In genomic region chr12:25163541-25163940, GRCm38 (mm10) we compare ENCODE assay signal across 9 mouse cellular contexts.
DNase-seq lines count a peak whose midpoint lies in the region; ATAC-seq lines count a peak whose summit lies in the region.
"Had no signal": no experiment of that assay in that cellular context is flagged by ENCODE, and none has a peak within 500 bp of the region (broad histone marks: within the 10 kb centered on the region; RNA-seq: fewer than 3 reads in every experiment).

No protein-coding gene starts in this region.

- no peaks in the 10 kb centered on the region for H3K9me3 ChIP-seq in heart, embryonic 11.5 days (replicated peaks; ENCODE audit: control insufficient read depth, low read length)
- no peaks in the 10 kb centered on the region for H3K9me3 ChIP-seq in heart, embryonic 16.5 days (replicated peaks; ENCODE audit: control insufficient read depth, low read length)
- H3K9me3 ChIP-seq in lung, embryonic 16.5 days (ENCODE audit: control insufficient read depth, low read length) = no peaks in the 10 kb centered on the region
- H3K9me3 ChIP-seq in neural tube, embryonic 15.5 days (replicated peaks) = no peaks in the 10 kb centered on the region

- no peaks in the 10 kb centered on the region for H3K36me3 ChIP-seq in heart, embryonic 11.5 days (ENCODE audit: control insufficient read depth, insufficient read depth, low read length)
- no peaks in the 10 kb centered on the region for H3K36me3 ChIP-seq in heart, embryonic 16.5 days (ENCODE audit: control insufficient read depth, insufficient read depth)
- H3K36me3 ChIP-seq in lung, embryonic 16.5 days (ENCODE audit: control insufficient read depth, insufficient read depth, low read length) = no peaks in the 10 kb centered on the region
- H3K36me3 ChIP-seq in neural tube, embryonic 15.5 days = no peaks in the 10 kb centered on the region

- no peak overlapping the region for H3K27ac ChIP-seq in heart, embryonic 11.5 days (ENCODE audit: low read depth, low read length)
- no peak overlapping the region for H3K27ac ChIP-seq in heart, embryonic 16.5 days (ENCODE audit: low read length)
- H3K27ac ChIP-seq in lung, embryonic 16.5 days (ENCODE audit: low read length) = no peak overlapping the region
- no peak overlapping the region for H3K27ac ChIP-seq in neural tube, embryonic 15.5 days (replicated peaks)
- H3K27ac ChIP-seq: liver, embryonic 14.5 days had no signal

- 34% methylated on average over 6 of the region's 6 CpGs for WGBS in heart, embryonic 11.5 days (ENCODE audit: insufficient replicate concordance)
- WGBS in heart, embryonic 16.5 days = 21% methylated on average over 6 of the region's 6 CpGs
- WGBS in lung, embryonic 16.5 days = 16% methylated on average over 6 of the region's 6 CpGs
- WGBS in neural tube, embryonic 15.5 days = 20% methylated on average over 6 of the region's 6 CpGs

- ATAC-seq in heart, embryonic 11.5 days (replicated peaks; ENCODE audit: insufficient number of reproducible peaks, low FRiP score, low TSS enrichment) = no peak
- ATAC-seq in heart, embryonic 16.5 days (replicated peaks; ENCODE audit: extremely low read depth, insufficient read depth, low FRiP score) = peak; percentile 37; the same call in 1 of the 2 replicates
- no peak; the same call in 1 of the 2 replicates for ATAC-seq in lung, embryonic 16.5 days (ENCODE audit: low read depth)
- ATAC-seq in neural tube, embryonic 15.5 days (ENCODE audit: low FRiP score) = no peak

- no peak overlapping the region for H3K4me3 ChIP-seq in heart, embryonic 11.5 days (ENCODE audit: low read depth, low read length)
- no peak overlapping the region for H3K4me3 ChIP-seq in heart, embryonic 16.5 days (ENCODE audit: low read length)
- H3K4me3 ChIP-seq in lung, embryonic 16.5 days (ENCODE audit: low read length) = no peak overlapping the region
- no peak overlapping the region for H3K4me3 ChIP-seq in neural tube, embryonic 15.5 days (replicated peaks)

- peak; percentile 44 to 47 for DNase-seq in heart, adult 18-20 months
- DNase-seq in adrenal gland, adult 8-10 months = peak; percentile 93
- no peak for DNase-seq in right cerebral cortex, postnatal 36 days (ENCODE audit: low spot score in 2 of 2)
- no peak for DNase-seq in spleen, adult 18-20 months

- H3K4me1 ChIP-seq in heart, embryonic 11.5 days (ENCODE audit: control insufficient read depth, insufficient read depth, low read length) = peaks cover 15% of the 10 kb centered on the region
- H3K4me1 ChIP-seq in heart, embryonic 16.5 days (ENCODE audit: control insufficient read depth, insufficient read depth, low read length) = peaks cover 25% of the 10 kb centered on the region
- H3K4me1 ChIP-seq in lung, embryonic 16.5 days (replicated peaks; ENCODE audit: control insufficient read depth, insufficient read depth, low read length) = peaks cover 16% of the 10 kb centered on the region
- H3K4me1 ChIP-seq in neural tube, embryonic 15.5 days = peaks cover 19% of the 10 kb centered on the region

- no peaks in the 10 kb centered on the region for H3K27me3 ChIP-seq in heart, embryonic 11.5 days (ENCODE audit: control insufficient read depth, insufficient read depth, low read length)
- H3K27me3 ChIP-seq in heart, embryonic 16.5 days (ENCODE audit: control insufficient read depth, insufficient read depth, low read length) = no peaks in the 10 kb centered on the region
- no peaks in the 10 kb centered on the region for H3K27me3 ChIP-seq in lung, embryonic 16.5 days (ENCODE audit: control insufficient read depth, insufficient read depth, low read depth, low read length)
- no peaks in the 10 kb centered on the region for H3K27me3 ChIP-seq in neural tube, embryonic 15.5 days (replicated peaks)

- H3K4me2 ChIP-seq in heart, embryonic 11.5 days = no peak overlapping the region
- H3K4me2 ChIP-seq in heart, embryonic 16.5 days (ENCODE audit: low read depth, low read length) = no peak overlapping the region
- no peak overlapping the region for H3K4me2 ChIP-seq in lung, embryonic 16.5 days (ENCODE audit: low read depth, low read length)
- no peak overlapping the region for H3K4me2 ChIP-seq in neural tube, embryonic 15.5 days

- H3K9ac ChIP-seq in heart, embryonic 11.5 days (ENCODE audit: low read depth, low read length) = no peak overlapping the region
- H3K9ac ChIP-seq in heart, embryonic 16.5 days (ENCODE audit: low read length) = no peak overlapping the region
- H3K9ac ChIP-seq in lung, embryonic 16.5 days (ENCODE audit: low read length) = peak overlapping the region; percentile 8; the same call in 1 of the 2 replicates
- no peak overlapping the region for H3K9ac ChIP-seq in neural tube, embryonic 15.5 days (replicated peaks)
- H3K9ac ChIP-seq: liver, embryonic 14.5 days had no signal

Comparison
In these comparisons a context has a peak if more than half of its experiments do, and no peak if none do; other contexts are left out.
1. DNase-seq: peak in heart, adult 18-20 months (2 of 2) and adrenal gland, adult 8-10 months (single experiment); none in right cerebral cortex, postnatal 36 days (0 of 2) and spleen, adult 18-20 months (0 of 2).